Mouse (Mus musculus) limb, embryonic 12.5 days (tissue): ENCODE data around the gene Slc12a7. TPM values are rescaled to one million over a fixed set of nuclear protein-coding genes. Genes with fewer than 3 reads are reported as not detected.
A peak's percentile ranks its signal among the peaks of the same experiment; 100 is the strongest.

Experiments used
- ATAC-seq: fragments of 200-750 bp; cut with Nextera tagmentation; 2 replicates; pipeline ENCODE4 v1.8.0; 2017; ENCODE audit warnings: low read depth, moderate TSS enrichment; ENCODE audit not compliant: insufficient number of reproducible peaks, insufficient read depth, low FRiP score, low TSS enrichment
- H3K27ac ChIP-seq: fragments of 300-500 bp; sonication (generic); 2 replicates; pipeline ENCODE4 v1.5.1; 2016; ENCODE audit warnings: mild to moderate bottlenecking, moderate library complexity
- H3K27me3 ChIP-seq: fragments of 300-500 bp; sonication (generic); 2 replicates; pipeline ENCODE4 v1.6.1; 2016; ENCODE audit warnings: mild to moderate bottlenecking, moderate library complexity
- H3K36me3 ChIP-seq: fragments of 300-500 bp; sonication (generic); 2 replicates; pipeline ENCODE4 v1.6.1; 2016; ENCODE audit warnings: mild to moderate bottlenecking, moderate library complexity
- H3K4me1 ChIP-seq: fragments of 300-500 bp; sonication (generic); replicated peaks from 2 replicates; pipeline ENCODE4 v1.6.1; 2016
- H3K4me2 ChIP-seq: fragments of 300-500 bp; sonication (generic); 2 replicates; pipeline ENCODE4 v1.6.1; 2016; ENCODE audit warnings: mild to moderate bottlenecking, moderate library complexity
- H3K4me3 ChIP-seq: fragments of 300-500 bp; sonication (generic); replicated peaks from 2 replicates; pipeline ENCODE4 v1.5.1; 2016; ENCODE audit warnings: mild to moderate bottlenecking
- H3K9ac ChIP-seq: fragments of 300-500 bp; sonication (generic); replicated peaks from 2 replicates; pipeline ENCODE4 v1.6.1; 2016; ENCODE audit warnings: mild to moderate bottlenecking, moderate library complexity
- H3K9me3 ChIP-seq: fragments of 300-500 bp; sonication (generic); 2 replicates; pipeline ENCODE4 v1.6.1; 2016; ENCODE audit warnings: mild to moderate bottlenecking, moderate library complexity
- WGBS: fragments of 180-500 bp; shearing (Covaris S2); methylation state at CpG from one replicate; pipeline ENCODE4 v1.1.7; 2016; 5-methylcytosine and 5-hydroxymethylcytosine counted together
- polyA plus RNA-seq: library from polyadenylated mRNA; unstranded; fragments of >200 nt; fragmentation: Nextera tagmentation; extraction: Ambion mirVana; gene quantifications from 2 replicates; pipeline ENCODE4 v1.2.1, GENCODE M21; 2016

Gene Slc12a7
- polyA plus RNA-seq, 1 experiment from 2014 or later = 42.7 TPM

GRCm38 (mm10) chr13:73839740-73840139 is 106.8 kb downstream of the Slc12a7 start:
- Histone ChIP-seq H3K4me2 (no peak overlapping the region), H3K27ac (0 out of 2 replicates have a peak overlapping the region, but pooled peaks have one; percentile 12), H3K9ac (no peak overlapping the region), H3K27me3 (no peaks in the 10 kb centered on the region), H3K36me3 (peaks cover 42% of the 10 kb centered on the region), H3K4me1 (peaks cover 76% of the 10 kb centered on the region), H3K4me3 (no peak overlapping the region), H3K9me3 (no peaks in the 10 kb centered on the region)
- WGBS = 49% methylated on average over 4 of the region's 4 CpGs
- no peak for ATAC-seq

DNA sequence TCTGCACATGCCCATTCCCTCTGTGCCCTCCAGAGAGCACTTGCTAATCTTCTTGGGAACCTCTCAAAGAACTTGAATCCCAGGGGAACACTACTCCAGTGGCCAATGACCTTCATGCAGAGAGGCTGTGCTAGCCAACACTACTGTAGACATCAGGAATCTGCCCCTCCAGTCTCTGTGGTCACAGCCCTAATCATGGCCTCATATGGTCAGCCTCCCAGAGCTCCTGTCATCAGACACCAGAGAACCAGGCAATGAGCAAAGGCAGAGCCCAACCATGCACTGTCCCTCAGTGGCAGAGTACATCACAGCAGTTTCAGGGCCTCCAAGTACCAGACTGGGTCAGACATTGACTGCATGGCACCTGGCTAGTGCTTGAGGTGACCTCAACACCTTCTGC is 109.8 kb downstream of the Slc12a7 start:
- no peak for ATAC-seq
- Histone ChIP-seq H3K4me2 (no peak overlapping the region), H3K36me3 (peaks cover 45% of the 10 kb centered on the region), H3K27me3 (peaks cover 13% of the 10 kb centered on the region), H3K4me3 (no peak overlapping the region), H3K27ac (no peak overlapping the region), H3K4me1 (peaks cover 61% of the 10 kb centered on the region), H3K9ac (no peak overlapping the region), H3K9me3 (no peaks in the 10 kb centered on the region)

DNA sequence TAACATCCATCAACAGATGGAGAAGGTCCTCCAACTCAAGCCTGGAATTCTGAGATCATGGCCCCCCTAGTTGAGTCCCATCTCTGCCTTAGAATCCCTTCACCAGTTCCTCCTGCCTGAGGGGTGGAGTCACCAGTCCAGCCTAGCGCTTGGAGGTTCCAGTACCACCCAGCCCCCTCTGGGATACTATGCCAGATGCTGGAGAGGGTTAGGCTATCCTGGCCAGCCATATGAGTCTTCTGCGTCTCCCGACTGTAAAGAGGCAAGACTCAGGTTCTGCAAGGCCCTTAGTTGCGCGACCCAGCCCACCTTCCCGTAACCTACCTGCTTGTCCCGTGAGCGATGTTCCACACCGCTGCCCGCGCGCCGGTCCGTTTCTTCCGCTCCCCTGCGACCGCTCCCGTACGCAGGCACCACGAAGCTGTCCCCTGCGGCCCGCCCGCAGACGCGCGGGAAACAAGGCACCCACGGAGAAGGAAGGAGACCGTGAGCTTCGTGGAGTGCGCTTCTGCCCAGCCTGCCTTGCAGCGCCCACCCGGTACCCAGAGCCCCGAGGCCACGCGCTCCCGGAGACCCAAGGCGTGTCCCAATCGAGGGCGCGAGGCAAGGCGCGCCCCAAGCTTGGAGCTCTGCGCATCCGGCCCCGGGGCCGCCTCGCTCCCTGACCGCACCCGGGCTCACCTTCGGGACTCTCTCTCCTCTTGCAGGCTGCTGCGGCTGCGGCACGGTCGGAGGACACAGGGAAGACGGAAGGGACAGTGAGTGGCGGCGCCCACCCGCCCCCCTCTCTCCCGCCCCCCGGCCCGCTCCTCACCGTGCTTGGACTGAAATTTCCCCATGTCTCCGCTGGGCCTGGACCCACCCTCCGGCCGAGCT is 113.9 kb downstream of the Slc12a7 start:
- Histone ChIP-seq H3K9ac (peak overlapping the region; percentile 89), H3K4me3 (peak overlapping the region; percentile 74), H3K27me3 (peaks cover 19% of the 10 kb centered on the region), H3K9me3 (no peaks in the 10 kb centered on the region), H3K27ac (peak overlapping the region; percentile 73), H3K4me1 (peaks cover 34% of the 10 kb centered on the region), H3K36me3 (peaks cover 28% of the 10 kb centered on the region), H3K4me2 (peak overlapping the region; percentile 90)
- under 1% methylated on average over 62 of the region's 65 CpGs for WGBS
- peak; percentile 54 for ATAC-seq

GRCm38 (mm10) chr13:73847465-73847836 is 114.6 kb downstream of the Slc12a7 start, which contains the start of gene Nkd2:
Gene Nkd2 (minus strand): TSS chr13:73847631.
- H3K4me2 ChIP-seq = peak within 1 kb of the TSS; percentile 90
- H3K9me3 ChIP-seq = no peaks in the 10 kb centered on the region
- H3K4me1 ChIP-seq = peaks cover 34% of the 10 kb centered on the region
- H3K4me3 ChIP-seq = peak within 1 kb of the TSS; percentile 74
- WGBS = under 1% methylated on average over 34 of the region's 38 CpGs
- H3K27me3 ChIP-seq = peaks cover 19% of the 10 kb centered on the region
- ATAC-seq = peak; percentile 52
- peak within 1 kb of the TSS; percentile 89 for H3K9ac ChIP-seq
- peak within 1 kb of the TSS; percentile 73 for H3K27ac ChIP-seq
- peaks cover 21% of the 10 kb centered on the region; the same call in 1 of the 2 replicates for H3K36me3 ChIP-seq

Other genes starting within 250 kb of the Slc12a7 start
- 0.10 and 0.15 TPM in 2 replicates for gene Slc6a3, start 196.3 kb upstream of the Slc12a7 start, polyA plus RNA-seq
- 116 and 121 TPM in 2 replicates for gene Clptm1l, start 129.1 kb upstream of the Slc12a7 start, polyA plus RNA-seq
- gene Tert, start 106.2 kb upstream of the Slc12a7 start, polyA plus RNA-seq = 10.6 and 13.3 TPM in 2 replicates
- not detected in 2 replicates for gene Slc6a18, start 55.1 kb upstream of the Slc12a7 start, polyA plus RNA-seq
- gene Slc6a19, start 28.2 kb upstream of the Slc12a7 start, polyA plus RNA-seq = not detected in 2 replicates
- gene Nkd2, start 114.5 kb downstream of the Slc12a7 start, polyA plus RNA-seq = 57.5 and 61.6 TPM in 2 replicates
- gene Trip13, start 204.7 kb downstream of the Slc12a7 start, polyA plus RNA-seq = 49.5 and 57.6 TPM in 2 replicates
- 59.7 and 66.7 TPM in 2 replicates for gene Brd9, start 204.7 kb downstream of the Slc12a7 start, polyA plus RNA-seq
- not detected in 2 replicates for gene Zdhhc11, start 230.8 kb downstream of the Slc12a7 start, polyA plus RNA-seq